Mouse (Mus musculus) brain, embryonic 14.5 days (tissue): ENCODE measurements around the gene Tmed9. TPM values are rescaled to one million over a fixed set of nuclear protein-coding genes. Genes with fewer than 3 reads are reported as not detected.
"Not testable (repeated sequence)": the region's sequence is repeated elsewhere in the genome, so short reads cannot be mapped to it uniquely, and the experiment has no call there.

ENCODE experiments used
- DNase-seq: peaks from one replicate; pipeline ENCODE4 v3.0.0-alpha.2; 2011; ENCODE audit warnings: low read depth
- CTCF ChIP-seq: fragments of 200-500 bp; IDR thresholded peaks from 2 replicates; pipeline ENCODE4 v1.5.1; 2012; ENCODE audit warnings: inconsistent platforms, mild to moderate bottlenecking, moderate library complexity, borderline replicate concordance; ENCODE audit not compliant: insufficient read depth, insufficient read length; ENCODE audit errors: extremely low read depth
- POLR2A ChIP-seq: fragments of 200-500 bp; IDR thresholded peaks from 2 replicates; pipeline ENCODE4 v1.6.1; 2012; ENCODE audit warnings: mild to moderate bottlenecking, inconsistent platforms, borderline replicate concordance; ENCODE audit not compliant: poor library complexity, insufficient read depth, insufficient read length, severe bottlenecking; ENCODE audit errors: extremely low read depth
- polyA plus RNA-seq: library from polyadenylated mRNA; depleted of rRNA; stranded (reverse); fragments of >200 nt; gene quantifications from 2 replicates; pipeline ENCODE4 v1.2.3, GENCODE M21; 2012

Tmed9 gene
- polyA plus RNA-seq, 1 experiment, result 99.3 TPM

GRCm38 (mm10) chr13:55569726-55570285, 3.7 kb upstream of the Tmed9 start:
- DNase-seq, result peak; percentile 44
- TF ChIP-seq CTCF (no peak), POLR2A (no peak)

GRCm38 (mm10) chr13:55570286-55570973, 3.1 kb upstream of the Tmed9 start:
- DNase-seq, result peak; percentile 58
- no peak for TF ChIP-seq CTCF
- no peak for TF ChIP-seq POLR2A

- TF ChIP-seq CTCF (no peak), POLR2A (peak; percentile 31; the same call in 1 of the 2 replicates)
- peak; percentile 96 for DNase-seq
These were observed 2.3 kb upstream of the Tmed9 start, which contains the start of gene Fam193b for GRCm38 (mm10) chr13:55571027-55571751. Fam193b (minus strand) TSS chr13:55571120.

GRCm38 (mm10) chr13:55571977-55572376, 1.6 kb upstream of the Tmed9 start:
- DNase-seq, result no peak
- TF ChIP-seq CTCF (no peak), POLR2A (no peak)

- peak; percentile 45 for DNase-seq
- TF ChIP-seq POLR2A (no peak), CTCF (no peak)
These were observed 789 bp downstream of the Tmed9 start for GRCm38 (mm10) chr13:55574321-55574720.

GRCm38 (mm10) chr13:55575932-55576331, 2.4 kb downstream of the Tmed9 start:
- DNase-seq, result no peak
- TF ChIP-seq CTCF, result no peak
- no peak for TF ChIP-seq POLR2A

- not testable (repeated sequence) for DNase-seq
These were observed 3.3 kb downstream of the Tmed9 start for GRCm38 (mm10) chr13:55576872-55577271.

- TF ChIP-seq CTCF, result no peak
- TF ChIP-seq POLR2A, result no peak
- DNase-seq, result no peak
These were observed 4.6 kb downstream of the Tmed9 start for GRCm38 (mm10) chr13:55578086-55578485.

- TF ChIP-seq CTCF, result no peak
- no peak for TF ChIP-seq POLR2A
- DNase-seq, result no peak
These were observed 18.5 kb downstream of the Tmed9 start for GRCm38 (mm10) chr13:55591961-55592490.

GRCm38 (mm10) chr13:55592512-55593253, 19.2 kb downstream of the Tmed9 start:
- DNase-seq, result peak; percentile 99
- TF ChIP-seq POLR2A (peak; percentile 88; the same call in 1 of the 2 replicates), CTCF (no peak)

- TF ChIP-seq POLR2A (no peak), CTCF (no peak)
- no peak for DNase-seq
These were observed 19.8 kb downstream of the Tmed9 start for GRCm38 (mm10) chr13:55593254-55593747.
